Mouse (Mus musculus) cortical plate, adult 2 months (tissue): ENCODE data around the gene Cdkl4.

Experiments
- CTCF ChIP-seq: fragments of 200-500 bp; IDR thresholded peaks from 2 replicates; pipeline ENCODE4 v1.5.1; 2011; ENCODE audit warnings: mild to moderate bottlenecking, control low read depth, low read length; ENCODE audit not compliant: insufficient read depth; ENCODE audit errors: extremely low read depth
- POLR2A ChIP-seq: fragments of 200-500 bp; IDR thresholded peaks from 2 replicates; pipeline ENCODE4 v1.6.1; 2011; ENCODE audit warnings: mild to moderate bottlenecking, low read length, control low read depth; ENCODE audit not compliant: insufficient read depth; ENCODE audit errors: extremely low read depth

GRCm38 (mm10) chr17:80559745-80560144 is 17.9 kb downstream of the Cdkl4 start:
- no peak for TF ChIP-seq POLR2A
- TF ChIP-seq CTCF = no peak
